Mouse (Mus musculus) kidney, embryonic 14.5 days (tissue): ENCODE data around the gene Cpeb3. TPM values are rescaled to one million over a fixed set of nuclear protein-coding genes. Genes with fewer than 3 reads are reported as not detected.

ENCODE experiments used
- ATAC-seq: fragments of 200-750 bp; cut with Nextera tagmentation; 2 replicates; pipeline ENCODE4 v1.8.0; 2017; ENCODE audit warnings: moderate number of reproducible peaks, mild to moderate bottlenecking, moderate TSS enrichment, moderate library complexity; ENCODE audit not compliant: low FRiP score, low TSS enrichment
- H3K27ac ChIP-seq: fragments of 300-500 bp; sonication (generic); 2 replicates; pipeline ENCODE4 v1.5.1; 2014; ENCODE audit warnings: low read depth, mild to moderate bottlenecking, low read length, moderate library complexity, mixed read lengths
- H3K27me3 ChIP-seq: fragments of 300-500 bp; sonication (generic); 2 replicates; pipeline ENCODE4 v1.6.1; 2014; ENCODE audit warnings: mild to moderate bottlenecking, low read length; ENCODE audit not compliant: control insufficient read depth, insufficient read depth
- H3K36me3 ChIP-seq: fragments of 300-500 bp; sonication (generic); 2 replicates; pipeline ENCODE4 v1.6.1; 2014; ENCODE audit warnings: low read length, mixed read lengths; ENCODE audit not compliant: control insufficient read depth, insufficient read depth
- H3K4me1 ChIP-seq: fragments of 300-500 bp; sonication (generic); 2 replicates; pipeline ENCODE4 v1.6.1; 2014; ENCODE audit warnings: low read length, mixed read lengths; ENCODE audit not compliant: control insufficient read depth, insufficient read depth
- H3K4me2 ChIP-seq: fragments of 300-500 bp; sonication (generic); replicated peaks from 2 replicates; pipeline ENCODE4 v1.6.1; 2014; ENCODE audit warnings: low read depth, mild to moderate bottlenecking, low read length
- H3K4me3 ChIP-seq: fragments of 300-500 bp; sonication (generic); 2 replicates; pipeline ENCODE4 v1.5.1; 2014; ENCODE audit warnings: mild to moderate bottlenecking, low read length
- H3K9ac ChIP-seq: fragments of 300-500 bp; sonication (generic); 2 replicates; pipeline ENCODE4 v1.6.1; 2014; ENCODE audit warnings: low read depth, mild to moderate bottlenecking, low read length, moderate library complexity
- H3K9me3 ChIP-seq: fragments of 300-500 bp; sonication (generic); 2 replicates; pipeline ENCODE4 v1.6.1; 2016; ENCODE audit warnings: low read length; ENCODE audit not compliant: control insufficient read depth
- WGBS: fragments of 180-500 bp; shearing (Covaris S2); extraction: QIAGEN DNeasy Blood & Tissue Kit; methylation state at CpG from one replicate; pipeline ENCODE4 v1.1.7; 2014; 5-methylcytosine and 5-hydroxymethylcytosine counted together
- polyA plus RNA-seq: library from polyadenylated mRNA; unstranded; fragments of >200 nt; fragmentation: Nextera tagmentation; extraction: Ambion mirVana; gene quantifications from 2 replicates; pipeline ENCODE4 v1.2.1, GENCODE M21; 2014

The Cpeb3 gene
- polyA plus RNA-seq, 1 experiment from 2014 or later: 1.0 TPM

- Histone ChIP-seq H3K36me3 (no peaks in the 10 kb centered on the region), H3K27ac (no peak overlapping the region), H3K9me3 (no peaks in the 10 kb centered on the region), H3K4me2 (no peak overlapping the region), H3K27me3 (no peaks in the 10 kb centered on the region), H3K4me1 (no peaks in the 10 kb centered on the region), H3K9ac (no peak overlapping the region), H3K4me3 (no peak overlapping the region)
- ATAC-seq: no peak
- 60% methylated on average over 4 of the region's 4 CpGs for WGBS
Measured at GRCm38 (mm10) chr19:37050643-37051345, 157.6 kb downstream of the Cpeb3 start.

GRCm38 (mm10) chr19:37048507-37048906 lies 159.9 kb downstream of the Cpeb3 start:
- H3K36me3 ChIP-seq: no peaks in the 10 kb centered on the region
- no peaks in the 10 kb centered on the region for H3K4me1 ChIP-seq
- no peak for ATAC-seq
- no peaks in the 10 kb centered on the region for H3K27me3 ChIP-seq
- no peak overlapping the region for H3K4me3 ChIP-seq
- no peaks in the 10 kb centered on the region for H3K9me3 ChIP-seq
- no peak overlapping the region for H3K27ac ChIP-seq
- no peak overlapping the region for H3K4me2 ChIP-seq
- H3K9ac ChIP-seq: no peak overlapping the region
- WGBS: 97% methylated on average over 6 of the region's 6 CpGs

- no peaks in the 10 kb centered on the region for H3K36me3 ChIP-seq
- H3K9me3 ChIP-seq: no peaks in the 10 kb centered on the region
- no peak overlapping the region for H3K27ac ChIP-seq
- H3K4me1 ChIP-seq: no peaks in the 10 kb centered on the region
- H3K9ac ChIP-seq: no peak overlapping the region
- no peak for ATAC-seq
- 86% methylated on average over 10 of the region's 10 CpGs for WGBS
- no peaks in the 10 kb centered on the region for H3K27me3 ChIP-seq
- H3K4me2 ChIP-seq: no peak overlapping the region
- H3K4me3 ChIP-seq: no peak overlapping the region
Measured at GRCm38 (mm10) chr19:37044431-37044830, 164.0 kb downstream of the Cpeb3 start.

- H3K9ac ChIP-seq: no peak overlapping the region
- no peaks in the 10 kb centered on the region for H3K9me3 ChIP-seq
- no peak for ATAC-seq
- H3K27me3 ChIP-seq: no peaks in the 10 kb centered on the region
- no peak overlapping the region for H3K4me2 ChIP-seq
- H3K27ac ChIP-seq: no peak overlapping the region
- H3K4me3 ChIP-seq: no peak overlapping the region
- no peaks in the 10 kb centered on the region for H3K4me1 ChIP-seq
- H3K36me3 ChIP-seq: no peaks in the 10 kb centered on the region
Measured at GRCm38 (mm10) chr19:37040906-37041305, 167.5 kb downstream of the Cpeb3 start.

- no peak overlapping the region for H3K4me2 ChIP-seq
- no peaks in the 10 kb centered on the region for H3K36me3 ChIP-seq
- no peaks in the 10 kb centered on the region for H3K27me3 ChIP-seq
- H3K27ac ChIP-seq: no peak overlapping the region
- 78% methylated on average over 2 of the region's 2 CpGs for WGBS
- ATAC-seq: no peak
- no peaks in the 10 kb centered on the region for H3K9me3 ChIP-seq
- H3K4me3 ChIP-seq: no peak overlapping the region
- no peak overlapping the region for H3K9ac ChIP-seq
- H3K4me1 ChIP-seq: no peaks in the 10 kb centered on the region
Measured at GRCm38 (mm10) chr19:37032364-37032763, 176.0 kb downstream of the Cpeb3 start.

GRCm38 (mm10) chr19:37031446-37031845 lies 177.0 kb downstream of the Cpeb3 start:
- H3K4me3 ChIP-seq: no peak overlapping the region
- 84% methylated on average over 5 of the region's 5 CpGs for WGBS
- H3K36me3 ChIP-seq: no peaks in the 10 kb centered on the region
- no peak overlapping the region for H3K4me2 ChIP-seq
- no peak for ATAC-seq
- no peaks in the 10 kb centered on the region for H3K27me3 ChIP-seq
- H3K4me1 ChIP-seq: no peaks in the 10 kb centered on the region
- no peak overlapping the region for H3K27ac ChIP-seq
- no peak overlapping the region for H3K9ac ChIP-seq
- no peaks in the 10 kb centered on the region for H3K9me3 ChIP-seq

DNA sequence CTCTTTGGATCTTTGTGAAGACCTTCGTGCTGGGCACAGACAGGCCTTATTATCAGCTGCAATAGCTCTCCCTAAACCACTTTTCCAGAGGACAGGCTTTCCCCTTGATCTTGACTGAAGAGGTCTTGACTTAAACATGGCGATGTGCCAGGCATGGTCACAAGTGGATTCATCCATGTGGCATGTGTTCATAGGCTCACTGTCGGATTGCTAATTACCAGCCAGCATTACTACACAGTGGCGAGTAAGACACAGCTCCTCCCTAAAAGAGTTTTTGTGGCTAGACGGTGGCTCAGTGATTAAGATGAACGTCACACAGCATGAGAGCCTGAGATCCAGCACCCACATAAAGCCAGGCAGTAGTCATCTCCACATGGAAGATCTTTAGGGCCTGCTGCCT lies 178.6 kb downstream of the Cpeb3 start:
- no peaks in the 10 kb centered on the region for H3K9me3 ChIP-seq
- H3K9ac ChIP-seq: no peak overlapping the region
- ATAC-seq: no peak
- no peak overlapping the region for H3K27ac ChIP-seq
- WGBS: 83% methylated on average over 6 of the region's 6 CpGs
- H3K4me1 ChIP-seq: 0 out of 2 replicates have a peak, but pooled peaks cover 5% of the 10 kb centered on the region
- no peak overlapping the region for H3K4me3 ChIP-seq
- H3K4me2 ChIP-seq: no peak overlapping the region
- no peaks in the 10 kb centered on the region for H3K36me3 ChIP-seq
- H3K27me3 ChIP-seq: no peaks in the 10 kb centered on the region

DNA sequence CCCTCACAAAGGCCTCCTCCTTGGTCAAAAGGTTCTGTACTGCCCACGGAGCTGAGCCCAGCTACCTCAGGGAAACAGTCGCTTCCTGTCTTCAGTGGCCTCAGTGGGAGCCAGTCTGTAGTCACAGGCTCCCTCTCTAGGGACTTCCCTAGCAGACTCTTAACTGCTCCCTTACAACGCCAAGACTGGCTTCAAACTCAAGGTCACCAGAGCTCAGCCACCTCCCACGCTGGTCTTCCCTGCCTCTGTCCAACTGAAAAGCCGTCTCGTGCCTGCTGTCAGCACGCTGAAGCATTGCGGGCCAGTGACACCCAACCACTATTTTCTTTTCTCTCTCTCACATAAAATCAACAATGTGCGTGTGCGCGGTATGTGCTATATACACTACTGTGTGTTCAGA lies 182.0 kb downstream of the Cpeb3 start:
- H3K36me3 ChIP-seq: no peaks in the 10 kb centered on the region
- peak; percentile 68 for ATAC-seq
- H3K27me3 ChIP-seq: no peaks in the 10 kb centered on the region
- H3K4me3 ChIP-seq: no peak overlapping the region
- 27% methylated on average over 11 of the region's 11 CpGs for WGBS
- 0 out of 2 replicates have a peak, but pooled peaks cover 5% of the 10 kb centered on the region for H3K4me1 ChIP-seq
- H3K9ac ChIP-seq: no peak overlapping the region
- H3K4me2 ChIP-seq: no peak overlapping the region
- H3K27ac ChIP-seq: no peak overlapping the region
- no peaks in the 10 kb centered on the region for H3K9me3 ChIP-seq

GRCm38 (mm10) chr19:37025839-37026319 lies 182.5 kb downstream of the Cpeb3 start:
- Histone ChIP-seq H3K36me3 (no peaks in the 10 kb centered on the region), H3K9me3 (no peaks in the 10 kb centered on the region), H3K4me2 (no peak overlapping the region), H3K4me3 (no peak overlapping the region), H3K27me3 (no peaks in the 10 kb centered on the region), H3K4me1 (0 out of 2 replicates have a peak, but pooled peaks cover 5% of the 10 kb centered on the region), H3K9ac (no peak overlapping the region), H3K27ac (no peak overlapping the region)
- 74% methylated on average over 13 of the region's 13 CpGs for WGBS
- peak; percentile 16; the same call in 1 of the 2 replicates for ATAC-seq
